Mouse (Mus musculus): Measurements from ENCODE around the gene Usp32.

Gene Usp32

GRCm38 (mm10) chr11:85123267-85123992, 16.5 kb downstream of the Usp32 start:
- no peak for DNase-seq

DNA sequence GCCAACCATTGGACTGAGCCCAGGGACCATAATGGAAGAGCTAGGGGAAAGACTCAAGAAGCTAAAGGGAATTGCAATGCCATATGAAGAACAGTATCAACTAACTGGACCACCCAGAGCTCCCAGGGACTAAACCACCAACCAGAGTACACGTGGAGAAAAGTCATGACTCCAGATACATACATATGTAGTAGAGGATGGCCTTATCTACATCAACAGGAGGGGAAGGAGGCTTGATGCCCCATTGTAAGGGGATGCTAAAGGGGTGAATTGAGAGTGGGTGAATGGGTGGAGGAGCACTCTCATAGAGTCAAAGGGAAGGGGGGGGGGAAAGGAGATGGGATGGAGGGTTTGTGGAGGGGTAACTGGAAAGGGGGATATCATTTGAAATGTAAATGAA, 17.9 kb downstream of the Usp32 start:
- DNase-seq = no peak

- DNase-seq = no peak
Measured at GRCm38 (mm10) chr11:85117160-85117559, 22.8 kb downstream of the Usp32 start.

GRCm38 (mm10) chr11:85116084-85116844, 23.7 kb downstream of the Usp32 start:
- DNase-seq = no peak

- DNase-seq = no peak
Measured at GRCm38 (mm10) chr11:85109957-85110356, 30.0 kb downstream of the Usp32 start.

- DNase-seq = no peak
Measured at GRCm38 (mm10) chr11:85107217-85107616, 32.7 kb downstream of the Usp32 start.

- DNase-seq = no peak
Measured at GRCm38 (mm10) chr11:85105836-85106235, 34.1 kb downstream of the Usp32 start.

DNA sequence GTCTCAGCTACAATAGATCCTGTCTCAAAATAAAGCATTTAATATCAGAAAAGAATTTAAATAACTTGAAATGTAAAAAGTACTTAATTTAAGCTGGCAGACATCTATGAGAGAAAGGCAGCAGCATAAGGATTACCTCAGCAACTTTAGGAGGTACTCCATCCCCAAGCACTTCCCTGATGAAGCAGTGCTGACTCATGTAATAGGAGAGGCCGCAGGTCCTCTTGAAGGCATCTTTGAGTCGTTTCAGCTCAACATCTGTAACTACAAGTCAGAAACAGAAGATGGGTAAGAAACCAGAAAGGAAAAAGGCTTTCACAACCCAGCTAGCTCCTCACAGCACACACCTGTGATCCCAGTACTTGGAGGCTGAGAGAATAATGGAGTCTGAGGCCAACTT, 36.2 kb downstream of the Usp32 start:
- no peak for DNase-seq

DNA sequence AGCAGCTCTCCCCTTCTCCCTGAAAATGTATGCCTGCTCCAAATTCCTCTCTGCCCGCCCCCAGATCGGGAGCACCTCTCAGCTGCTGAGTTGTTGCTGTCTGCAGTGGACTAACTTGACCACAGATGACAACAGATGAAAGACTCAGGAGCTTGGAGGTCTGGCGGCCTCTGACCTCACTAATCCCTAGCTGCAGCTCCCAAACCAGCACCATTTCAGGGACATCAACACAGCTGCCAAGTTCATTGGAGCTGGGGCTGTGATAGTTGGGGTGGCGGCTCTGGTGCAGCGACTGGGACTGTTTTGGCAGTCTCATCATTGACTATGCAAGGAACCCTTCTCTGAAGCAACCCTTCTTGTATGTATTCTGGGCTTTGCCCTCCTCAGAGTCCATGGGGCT, 44.8 kb downstream of the Usp32 start:
- DNase-seq = no peak

DNA sequence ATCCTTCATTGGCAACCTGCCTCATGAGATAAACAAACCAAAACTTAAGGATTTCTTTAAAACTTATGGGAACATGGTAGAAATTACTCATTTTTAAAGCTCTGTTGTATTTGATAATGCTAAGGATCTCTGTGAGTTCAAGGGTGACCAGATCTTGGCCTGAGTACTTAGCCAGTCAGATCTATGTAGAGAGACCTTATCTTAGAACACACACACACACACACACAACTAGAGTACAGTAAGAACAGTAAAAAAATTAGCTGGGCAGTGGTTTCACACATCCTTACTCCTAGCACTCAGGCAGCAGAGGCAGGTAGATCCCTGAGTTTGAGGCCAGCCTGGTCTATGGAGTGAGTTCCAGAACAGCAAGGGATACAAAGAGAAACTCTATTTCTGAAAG, 53.7 kb downstream of the Usp32 start:
- no peak for DNase-seq

GRCm38 (mm10) chr11:85067871-85068270, 72.1 kb downstream of the Usp32 start:
- no peak for DNase-seq

DNA sequence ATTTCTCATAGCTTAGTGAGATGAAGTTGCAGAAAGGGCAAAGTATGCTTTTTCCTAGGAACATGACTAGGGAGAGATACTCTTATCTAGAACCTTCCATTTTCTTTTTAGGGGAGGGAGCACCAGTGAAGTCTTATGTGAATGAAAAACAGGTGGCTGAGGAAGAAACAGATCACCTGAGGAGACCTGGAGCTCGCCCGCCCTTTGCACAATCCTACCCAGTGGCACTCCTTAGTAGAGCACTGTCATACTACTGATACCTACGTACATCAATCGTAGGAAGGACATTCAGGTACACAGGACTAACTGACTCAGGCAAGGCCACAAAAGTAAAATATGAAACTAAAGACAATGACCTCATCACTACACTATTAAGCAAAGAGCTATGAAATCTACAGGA, 81.4 kb downstream of the Usp32 start:
- no peak for DNase-seq

DNA sequence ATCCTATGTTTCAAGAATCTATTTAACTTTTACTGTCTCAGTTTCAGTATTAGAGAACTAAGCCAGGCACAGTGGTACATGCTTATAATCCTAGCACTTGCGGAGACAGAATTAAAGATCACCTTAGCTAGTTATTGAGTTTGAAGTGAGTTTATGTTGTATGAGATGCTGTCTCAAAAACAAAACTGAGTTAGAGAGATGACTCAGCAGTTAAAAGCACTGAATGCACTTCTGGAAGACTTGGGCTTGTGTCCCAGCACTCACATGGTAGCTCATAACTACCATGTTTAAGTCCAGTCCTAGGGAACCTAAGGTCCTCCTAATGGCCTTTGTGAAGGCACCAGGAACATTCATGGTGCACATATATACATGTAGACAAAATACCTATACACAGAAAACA, 82.4 kb downstream of the Usp32 start:
- DNase-seq = no peak

DNA sequence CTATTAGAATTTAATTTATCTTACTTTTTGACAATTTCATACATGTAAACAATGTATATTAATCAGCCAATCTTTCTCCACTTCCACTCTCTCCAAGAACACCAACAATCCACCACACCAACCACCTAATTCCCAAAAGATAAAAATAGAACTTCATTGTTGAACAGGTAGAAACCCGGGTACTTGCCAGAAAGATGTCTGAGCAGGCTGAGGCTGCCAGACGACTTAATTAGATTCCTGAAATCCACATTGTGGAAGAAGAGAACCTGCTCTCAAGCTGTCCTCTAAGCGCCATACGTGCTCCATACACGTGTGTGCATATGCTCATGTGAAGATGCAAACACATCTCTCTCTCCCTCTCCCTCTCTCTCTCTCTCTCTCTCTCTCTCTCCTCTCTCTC, 83.1 kb downstream of the Usp32 start:
- DNase-seq = no peak

DNA sequence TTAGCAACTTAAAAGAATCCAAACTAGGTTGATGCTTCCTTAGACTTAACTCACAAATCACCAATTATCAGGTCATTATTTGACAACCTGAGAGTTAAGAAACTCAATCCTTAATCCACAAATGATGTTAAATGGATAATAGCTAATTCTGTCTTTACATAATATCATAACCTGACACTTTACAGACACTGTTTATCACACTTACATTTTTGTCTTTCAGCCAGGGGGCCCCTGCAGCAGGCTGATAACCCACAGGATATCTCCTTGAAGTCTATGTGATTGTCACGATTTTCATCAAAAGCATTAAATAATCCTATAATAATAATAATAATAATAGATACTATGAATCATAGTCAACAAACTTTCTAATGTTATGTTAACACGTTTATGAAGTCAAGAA, 84.4 kb downstream of the Usp32 start:
- no peak for DNase-seq

GRCm38 (mm10) chr11:85039256-85039655, 100.7 kb downstream of the Usp32 start:
- DNase-seq = no peak

- no peak for DNase-seq
Measured at GRCm38 (mm10) chr11:85013121-85013520, 126.8 kb downstream of the Usp32 start.

DNA sequence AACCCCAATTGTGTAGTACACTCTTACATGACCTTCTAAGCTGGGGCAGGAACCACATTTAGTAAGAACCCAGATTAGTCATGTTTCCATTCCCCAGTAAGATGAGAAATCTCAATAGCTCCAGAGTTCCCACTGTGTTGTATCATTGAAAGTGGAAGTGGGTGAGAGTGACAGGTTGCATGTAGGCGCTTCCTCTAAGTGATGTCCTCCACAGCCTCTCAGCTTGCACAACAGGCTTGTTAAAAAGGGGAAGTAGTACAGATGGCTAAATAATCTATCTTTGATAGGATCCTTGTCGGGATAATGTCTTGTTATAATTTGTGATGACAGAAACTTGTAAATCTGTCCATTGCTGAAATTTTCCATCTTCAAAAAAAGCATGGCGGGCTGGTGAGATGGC, 136.4 kb downstream of the Usp32 start:
- peak; percentile 64 for DNase-seq

DNA sequence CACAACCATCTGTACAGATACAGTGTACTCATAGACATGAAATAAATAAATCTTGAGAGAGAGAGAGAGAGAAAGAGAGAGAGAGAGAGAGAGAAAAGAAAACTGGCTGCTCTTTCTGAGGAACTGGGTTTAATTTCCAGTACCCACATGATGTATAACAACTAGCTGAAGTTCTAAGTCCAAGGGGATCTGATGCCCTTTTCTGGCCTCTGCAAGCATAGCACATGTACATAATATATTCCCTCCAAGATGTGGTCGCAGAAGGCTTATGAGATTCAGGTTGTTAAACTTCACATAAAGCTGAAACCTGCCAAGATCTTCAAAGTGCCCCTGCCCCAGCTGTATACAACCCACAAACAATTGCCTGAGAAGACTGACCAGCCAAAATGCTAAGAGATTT, 144.7 kb downstream of the Usp32 start:
- peak; percentile 28 for DNase-seq

DNA sequence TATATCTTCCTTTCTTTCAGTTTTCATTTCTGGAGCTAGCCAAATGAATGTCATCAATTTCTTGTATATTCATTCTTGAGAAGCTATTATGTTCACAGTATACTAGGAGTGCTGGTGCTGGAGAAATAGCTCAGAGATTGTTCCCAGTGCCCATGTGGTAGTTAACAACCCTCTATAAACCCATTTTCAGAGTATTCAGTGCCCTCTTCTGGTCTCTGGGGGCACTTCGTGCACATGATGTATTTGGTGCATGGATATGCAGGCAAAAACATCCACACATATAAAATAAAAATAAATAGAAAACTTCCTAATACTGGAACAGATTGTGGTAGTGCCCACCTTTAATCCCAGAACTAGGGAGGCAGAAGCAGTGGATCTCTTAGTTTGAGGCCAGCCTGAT, 147.0 kb downstream of the Usp32 start:
- DNase-seq = peak; percentile 13

DNA sequence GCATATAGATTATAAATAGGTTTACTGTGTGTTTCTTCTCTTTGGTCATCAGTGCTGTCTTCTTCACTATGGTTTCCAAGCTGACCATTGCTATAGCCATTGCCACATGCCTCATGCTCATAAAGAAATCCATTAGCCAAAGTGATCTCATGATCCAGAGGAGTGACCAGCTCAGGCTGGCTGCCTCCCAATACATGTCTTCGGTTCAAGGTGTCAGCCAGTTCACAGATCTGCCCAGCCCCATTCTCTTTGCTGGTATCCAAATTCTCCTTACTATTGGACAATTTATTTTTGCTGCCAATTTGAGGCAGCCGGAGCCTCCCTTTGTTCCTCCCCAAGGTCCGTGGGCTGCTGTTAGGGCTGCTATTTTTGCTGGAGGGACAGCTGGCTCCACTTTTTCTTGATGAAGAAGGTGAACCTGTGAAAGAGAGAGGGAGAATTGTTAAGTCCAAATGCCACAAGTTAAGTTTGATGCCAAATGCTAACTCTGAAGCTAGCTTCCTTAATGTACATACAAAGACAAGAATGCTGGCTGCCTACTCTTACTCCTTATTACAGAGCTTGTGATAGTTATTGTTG, 151.5 kb downstream of the Usp32 start:
- no peak for DNase-seq

GRCm38 (mm10) chr11:84985421-84985820, 154.5 kb downstream of the Usp32 start:
- DNase-seq = no peak

DNA sequence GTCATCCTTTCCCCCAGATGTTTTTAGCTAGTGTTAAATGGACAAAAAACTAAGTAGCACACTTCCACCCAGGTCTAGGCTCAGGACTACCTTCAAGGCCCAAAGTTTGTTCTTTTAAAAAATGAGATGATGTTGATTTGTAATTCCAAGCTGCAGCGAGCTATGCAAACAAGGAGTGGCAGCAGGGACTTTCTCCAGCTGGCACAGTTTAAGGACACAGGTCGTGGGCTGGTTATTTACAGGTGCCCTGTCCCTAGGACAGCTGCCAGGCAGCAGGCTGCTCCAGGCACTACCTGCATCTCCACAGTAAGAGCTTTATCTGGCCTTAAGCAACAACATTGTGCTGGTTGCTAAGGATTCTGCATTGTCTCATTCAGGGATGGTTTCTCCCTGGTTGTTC, 159.3 kb downstream of the Usp32 start:
- no peak for DNase-seq

GRCm38 (mm10) chr11:84979351-84979750, 160.6 kb downstream of the Usp32 start:
- peak; percentile 57 for DNase-seq
